Mouse (Mus musculus) kidney, postnatal 0 days (tissue): ENCODE measurements at regions not wholly inside any gene's neighbourhood (a gene's known extent, or its start where the extent isn't known, plus 50 kb on each side); places are given as distances from the start of the nearest gene placed in this dataset. TPM values are rescaled to one million over a fixed set of nuclear protein-coding genes. Genes with fewer than 3 reads are reported as not detected.
A peak's percentile ranks its signal among the peaks of the same experiment; 100 is the strongest.

Source experiments
- ATAC-seq: fragments of 200-750 bp; cut with Nextera tagmentation; replicated peaks from 2 replicates; pipeline ENCODE4 v1.8.0; 2017; ENCODE audit warnings: low read depth, moderate number of reproducible peaks, moderate TSS enrichment, moderate library complexity; ENCODE audit not compliant: low FRiP score
- DNase-seq: peaks from one replicate; pipeline ENCODE4 v3.0.0-alpha.2; 2016; ENCODE audit warnings: low spot score
- H3K27ac ChIP-seq: fragments of 300-500 bp; sonication (generic); 2 replicates; pipeline ENCODE4 v1.5.1; 2014; ENCODE audit warnings: mild to moderate bottlenecking
- H3K27me3 ChIP-seq: fragments of 300-500 bp; sonication (generic); 2 replicates; pipeline ENCODE4 v1.6.1; 2014; ENCODE audit warnings: low read length, mixed read lengths; ENCODE audit not compliant: insufficient read depth
- H3K36me3 ChIP-seq: fragments of 300-500 bp; sonication (generic); 2 replicates; pipeline ENCODE4 v1.6.1; 2014; ENCODE audit warnings: low read length, mixed read lengths; ENCODE audit not compliant: insufficient read depth
- H3K4me1 ChIP-seq: fragments of 300-500 bp; sonication (generic); replicated peaks from 2 replicates; pipeline ENCODE4 v1.6.1; 2014; ENCODE audit warnings: antibody characterized with exemption, low read length, mixed read lengths; ENCODE audit not compliant: insufficient read depth
- H3K4me2 ChIP-seq: fragments of 300-500 bp; sonication (generic); 2 replicates; pipeline ENCODE4 v1.6.1; 2014; ENCODE audit warnings: mild to moderate bottlenecking, low read length, moderate library complexity, mixed read lengths
- H3K4me3 ChIP-seq: fragments of 300-500 bp; sonication (generic); replicated peaks from 2 replicates; pipeline ENCODE4 v1.5.1; 2014; ENCODE audit warnings: low read depth, low read length
- H3K9ac ChIP-seq: fragments of 300-500 bp; sonication (generic); 2 replicates; pipeline ENCODE4 v1.6.1; 2014; ENCODE audit warnings: low read depth, low read length
- H3K9me3 ChIP-seq: fragments of 300-500 bp; sonication (generic); replicated peaks from 2 replicates; pipeline ENCODE4 v1.6.1; 2016; ENCODE audit warnings: low read length, inconsistent platforms, mixed read lengths
- CTCF ChIP-seq: IDR thresholded peaks from 2 replicates; pipeline ENCODE4 v1.5.1; 2016; ENCODE audit warnings: antibody characterized with exemption, low read depth, mild to moderate bottlenecking, moderate library complexity
- WGBS: fragments of 180-500 bp; shearing (Covaris S2); extraction: QIAGEN DNeasy Blood & Tissue Kit; methylation state at CpG from one replicate; pipeline ENCODE4 v1.1.7; 2014; 5-methylcytosine and 5-hydroxymethylcytosine counted together
- microRNA counts: library from miRNA; unstranded; fragments of <30 nt; microRNA quantifications from one replicate; lab custom pipeline; 2015
- microRNA-seq: library from miRNA; unstranded; fragments of <30 nt; microRNA quantifications from one replicate; pipeline ENCODE4, GENCODE M21; 2016

DNA sequence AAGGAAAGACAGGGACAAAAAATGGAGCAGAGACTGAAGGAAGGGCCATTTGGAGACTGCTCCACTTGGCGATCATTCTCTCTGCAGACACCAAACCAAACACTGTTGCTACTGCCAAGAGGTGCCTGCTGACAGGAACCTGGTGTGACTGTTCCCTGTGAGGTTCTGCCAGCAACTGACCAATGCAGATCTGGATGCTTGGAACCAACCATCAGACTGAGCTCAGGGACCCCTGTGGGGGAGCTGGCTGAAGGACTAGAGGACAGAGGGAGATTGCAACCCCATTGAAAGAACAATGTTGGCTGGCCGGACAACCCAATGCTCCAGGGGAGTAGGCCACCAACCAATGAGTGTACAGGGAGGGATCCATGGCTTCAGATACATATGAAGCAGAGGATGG, 139.2 kb upstream of the Cep126 start:
- H3K4me3 ChIP-seq = no peak overlapping the region
- H3K36me3 ChIP-seq = no peaks in the 10 kb centered on the region
- H3K9ac ChIP-seq = no peak overlapping the region
- WGBS = 91% methylated on average over 2 of the region's 2 CpGs
- DNase-seq (no peak), ATAC-seq (no peak)
- no peaks in the 10 kb centered on the region for H3K27me3 ChIP-seq
- no peak overlapping the region for H3K27ac ChIP-seq
- H3K9me3 ChIP-seq = no peaks in the 10 kb centered on the region
- TF ChIP-seq CTCF = no peak
- H3K4me2 ChIP-seq = no peak overlapping the region
- H3K4me1 ChIP-seq = no peaks in the 10 kb centered on the region

DNA sequence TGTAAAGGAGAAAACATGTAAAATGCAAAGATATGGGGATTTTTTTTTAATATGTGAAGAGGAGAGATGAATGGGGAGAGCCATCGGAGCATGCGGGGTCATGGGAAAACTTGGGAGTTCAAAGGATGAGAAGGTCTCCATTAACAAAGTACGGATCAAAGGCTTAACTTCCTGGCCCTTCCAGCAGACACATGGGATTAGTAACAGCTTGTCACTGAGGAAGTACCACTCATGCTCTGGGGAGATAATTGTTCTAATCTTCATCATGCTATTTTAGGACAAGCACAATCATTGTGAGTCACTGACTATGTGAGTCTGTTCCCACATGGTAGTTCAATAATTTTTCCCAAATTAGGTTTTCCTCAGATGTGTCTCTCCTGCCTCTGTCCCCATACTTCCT, 115.4 kb upstream of the Cep126 start:
- Histone ChIP-seq H3K9me3 (no peaks in the 10 kb centered on the region), H3K4me2 (no peak overlapping the region), H3K36me3 (no peaks in the 10 kb centered on the region), H3K9ac (no peak overlapping the region), H3K4me3 (no peak overlapping the region), H3K27me3 (no peaks in the 10 kb centered on the region), H3K27ac (no peak overlapping the region), H3K4me1 (no peaks in the 10 kb centered on the region)
- no peak for DNase-seq
- no peak for ATAC-seq
- TF ChIP-seq CTCF = no peak
- WGBS = 71% methylated on average over 3 of the region's 3 CpGs

DNA sequence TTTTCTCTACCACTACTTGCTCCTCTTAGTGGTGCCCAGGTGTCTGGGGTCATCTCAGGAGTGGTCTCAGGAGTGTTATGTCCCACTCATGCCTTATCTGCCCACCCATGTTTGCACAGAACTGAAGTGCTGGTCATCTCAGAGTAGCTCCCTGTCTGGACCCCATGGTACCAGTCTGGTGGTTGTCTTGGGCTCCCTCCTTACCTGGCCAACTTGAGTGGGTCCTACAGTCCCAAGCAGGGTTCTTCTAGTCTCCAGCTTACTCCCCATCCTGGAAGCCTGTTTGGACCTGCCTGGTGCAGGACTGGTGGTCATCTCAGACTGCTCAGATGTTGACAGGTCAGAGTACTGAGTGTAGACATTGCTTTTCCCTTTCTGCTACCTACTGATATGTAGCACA, 94.0 kb upstream of the Cep126 start:
- no peak overlapping the region for H3K4me3 ChIP-seq
- no peaks in the 10 kb centered on the region for H3K36me3 ChIP-seq
- DNase-seq (no peak), ATAC-seq (no peak)
- H3K9ac ChIP-seq = no peak overlapping the region
- no peaks in the 10 kb centered on the region for H3K9me3 ChIP-seq
- no peaks in the 10 kb centered on the region for H3K4me1 ChIP-seq
- no peak overlapping the region for H3K4me2 ChIP-seq
- no peak overlapping the region for H3K27ac ChIP-seq
- TF ChIP-seq CTCF = no peak
- H3K27me3 ChIP-seq = no peaks in the 10 kb centered on the region

DNA sequence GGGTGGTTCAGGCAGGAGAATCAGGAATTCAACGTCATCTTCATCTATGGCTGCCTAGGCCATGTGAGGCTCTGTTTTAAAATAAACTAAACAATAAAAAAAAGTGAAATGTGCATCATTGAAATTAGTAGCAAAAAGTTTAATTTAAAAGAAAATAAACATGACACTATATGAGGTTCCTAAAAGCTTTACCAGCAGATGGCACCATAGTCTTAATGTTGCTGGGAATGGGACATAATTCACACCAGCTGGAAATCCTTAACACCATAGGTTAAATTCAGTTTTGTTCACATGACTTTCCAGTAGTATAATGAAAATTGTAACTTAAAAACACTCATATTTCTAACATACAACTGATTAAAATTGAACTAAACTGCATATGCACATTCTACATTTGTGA, 92.3 kb upstream of the Cep126 start:
- Histone ChIP-seq H3K4me2 (no peak overlapping the region), H3K9me3 (no peaks in the 10 kb centered on the region), H3K27me3 (no peaks in the 10 kb centered on the region), H3K36me3 (no peaks in the 10 kb centered on the region), H3K27ac (no peak overlapping the region), H3K4me1 (no peaks in the 10 kb centered on the region), H3K9ac (no peak overlapping the region), H3K4me3 (no peak overlapping the region)
- peak; percentile 83 for DNase-seq
- peak; percentile 77 for TF ChIP-seq CTCF
- 29% methylated on average over 1 of the region's 1 CpGs for WGBS
- no peak for ATAC-seq

DNA sequence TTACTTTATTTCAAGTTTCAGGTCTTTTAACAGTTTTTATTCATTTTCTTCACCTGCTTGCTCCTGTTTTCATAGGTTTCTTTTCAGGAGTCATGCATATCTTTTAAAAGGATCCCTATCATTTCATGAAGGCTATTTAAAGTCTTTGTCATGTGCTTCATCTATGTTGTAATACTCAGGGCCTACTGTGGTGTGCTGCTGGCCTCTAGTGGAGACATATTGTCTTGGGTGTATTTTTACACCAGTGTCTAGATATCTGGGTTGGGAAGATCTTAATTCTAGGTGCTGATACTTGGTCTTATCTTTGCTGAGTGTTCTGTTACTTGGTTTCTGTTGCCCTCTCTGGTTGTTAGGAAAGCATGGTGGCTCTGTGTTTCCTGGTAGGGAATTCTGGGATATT, 74.8 kb upstream of the Cep126 start:
- no peak for ATAC-seq
- TF ChIP-seq CTCF = peak; percentile 79
- Histone ChIP-seq H3K9me3 (no peaks in the 10 kb centered on the region), H3K4me2 (no peak overlapping the region), H3K27me3 (no peaks in the 10 kb centered on the region), H3K36me3 (no peaks in the 10 kb centered on the region), H3K27ac (no peak overlapping the region), H3K4me3 (no peak overlapping the region), H3K4me1 (no peaks in the 10 kb centered on the region), H3K9ac (no peak overlapping the region)
- DNase-seq = peak; percentile 80

DNA sequence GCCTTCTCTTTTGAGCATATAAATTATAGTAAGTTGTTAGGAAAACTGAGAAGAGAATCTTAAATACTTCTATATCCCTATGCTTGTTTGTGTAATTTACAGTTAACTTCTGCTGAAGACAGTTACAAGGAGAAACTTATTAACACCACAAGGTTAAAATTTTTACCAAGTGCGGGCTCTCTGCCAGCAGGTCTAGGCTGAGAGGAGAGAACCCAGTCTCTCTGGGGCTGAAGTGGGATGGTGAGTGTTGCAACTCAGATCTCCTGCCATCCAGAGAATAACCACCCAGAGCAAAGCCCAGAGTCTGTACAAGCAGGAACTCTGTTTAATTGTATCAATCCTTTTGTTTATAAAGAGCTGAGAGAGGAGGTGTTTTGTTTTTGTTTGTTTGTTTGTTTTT, 51.3 kb upstream of the Cep126 start:
- Histone ChIP-seq H3K36me3 (no peaks in the 10 kb centered on the region), H3K27me3 (no peaks in the 10 kb centered on the region), H3K4me1 (no peaks in the 10 kb centered on the region), H3K4me3 (no peak overlapping the region), H3K4me2 (no peak overlapping the region), H3K27ac (no peak overlapping the region), H3K9ac (no peak overlapping the region), H3K9me3 (no peaks in the 10 kb centered on the region)
- DNase-seq (no peak), ATAC-seq (no peak)
- no peak for TF ChIP-seq CTCF
- 71% methylated on average over 1 of the region's 1 CpGs for WGBS

MicroRNAs in the stretch of these regions (microRNA counts, 519-probe panel; counts per million panel counts)
- 330 counts per million, percentile 68 among the panel's probes with 10 or more counts for microRNA mmu-miR-1899 (lab: Ali Mortazavi, UCI)

Small RNA genes in the stretch of these regions (microRNA-seq; reads per million reads assigned to microRNA genes)
- gene Mir1899 = not detected
